Mouse (Mus musculus) testis, adult 2 months (tissue): ENCODE results near the gene Enoph1.

Experiments used
- CTCF ChIP-seq: fragments of 200-500 bp; IDR thresholded peaks from 2 replicates; pipeline ENCODE4 v1.5.1; 2012; ENCODE audit warnings: low read depth, mild to moderate bottlenecking, inconsistent platforms, low read length, moderate library complexity; ENCODE audit not compliant: control insufficient read depth, insufficient read depth, insufficient replicate concordance
- POLR2A ChIP-seq: fragments of 200-500 bp; IDR thresholded peaks from 2 replicates; pipeline ENCODE4 v1.6.1; 2012; ENCODE audit warnings: low read depth, mild to moderate bottlenecking, inconsistent platforms, low read length, moderate library complexity; ENCODE audit not compliant: control insufficient read depth

DNA sequence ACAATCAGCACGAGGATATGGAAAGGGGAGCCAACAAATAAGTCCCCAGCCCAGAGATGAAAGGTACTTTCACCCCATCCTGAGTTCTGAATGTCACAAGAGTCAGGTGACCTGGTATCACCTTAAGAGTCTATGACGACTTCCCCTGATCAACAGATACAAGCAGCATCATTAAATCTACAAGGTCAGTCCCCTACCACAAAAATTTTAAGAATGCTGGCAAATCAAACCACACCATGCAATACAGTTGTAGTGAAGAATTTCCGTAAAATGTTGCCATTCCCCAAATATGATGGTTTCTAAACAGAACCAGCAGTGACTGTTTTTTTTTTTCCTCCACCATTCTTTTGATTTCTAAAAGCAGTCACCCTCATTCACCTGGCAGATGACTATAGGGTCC is 70.8 kb downstream of the Enoph1 start:
- TF ChIP-seq CTCF (no peak), POLR2A (no peak)
